Mouse (Mus musculus) embryonic facial prominence, embryonic 14.5 days (tissue): ENCODE data around the gene Smdt1. TPM values are rescaled to one million over a fixed set of nuclear protein-coding genes. Genes with fewer than 3 reads are reported as not detected.
"Not testable (repeated sequence)": the region's sequence is repeated elsewhere in the genome, so short reads cannot be mapped to it uniquely, and the experiment has no call there.

Experiments
- ATAC-seq: fragments of 200-750 bp; cut with Nextera tagmentation; 2 replicates; pipeline ENCODE4 v1.8.0; 2017; ENCODE audit warnings: low read depth, moderate number of reproducible peaks, moderate TSS enrichment
- DNase-seq: peaks from one replicate; pipeline ENCODE4 v3.0.0-alpha.2; 2015; ENCODE audit warnings: low spot score
- H3K27ac ChIP-seq: fragments of 300-500 bp; sonication (generic); replicated peaks from 2 replicates; pipeline ENCODE4 v1.5.1; 2014; ENCODE audit warnings: low read depth, mild to moderate bottlenecking, low read length, moderate library complexity
- H3K27me3 ChIP-seq: fragments of 300-500 bp; sonication (generic); replicated peaks from 2 replicates; pipeline ENCODE4 v1.6.1; 2014; ENCODE audit warnings: low read length; ENCODE audit not compliant: control insufficient read depth, insufficient read depth
- H3K36me3 ChIP-seq: fragments of 300-500 bp; sonication (generic); 2 replicates; pipeline ENCODE4 v1.6.1; 2014; ENCODE audit warnings: low read length, mixed read lengths; ENCODE audit not compliant: control insufficient read depth, insufficient read depth
- H3K4me1 ChIP-seq: fragments of 300-500 bp; sonication (generic); 2 replicates; pipeline ENCODE4 v1.6.1; 2014; ENCODE audit warnings: antibody characterized with exemption, low read length; ENCODE audit not compliant: control insufficient read depth, insufficient read depth
- H3K4me2 ChIP-seq: fragments of 300-500 bp; sonication (generic); 2 replicates; pipeline ENCODE4 v1.6.1; 2014; ENCODE audit warnings: low read depth, mild to moderate bottlenecking, low read length, moderate library complexity, mixed read lengths
- H3K4me3 ChIP-seq: fragments of 300-500 bp; sonication (generic); 2 replicates; pipeline ENCODE4 v1.5.1; 2014; ENCODE audit warnings: low read depth, mild to moderate bottlenecking, low read length
- H3K9ac ChIP-seq: fragments of 300-500 bp; sonication (generic); 2 replicates; pipeline ENCODE4 v1.6.1; 2014; ENCODE audit warnings: low read depth, mild to moderate bottlenecking, low read length, moderate library complexity, mixed read lengths
- H3K9me3 ChIP-seq: fragments of 300-500 bp; sonication (generic); 2 replicates; pipeline ENCODE4 v1.6.1; 2016; ENCODE audit warnings: low read length; ENCODE audit not compliant: control insufficient read depth
- WGBS: fragments of 180-500 bp; shearing (Covaris S2); extraction: QIAGEN DNeasy Blood & Tissue Kit; methylation state at CpG from one replicate; pipeline ENCODE4 v1.1.7; 2014; 5-methylcytosine and 5-hydroxymethylcytosine counted together
- polyA plus RNA-seq: library from polyadenylated mRNA; unstranded; fragments of >200 nt; fragmentation: Nextera tagmentation; extraction: Ambion mirVana; gene quantifications from 2 replicates; pipeline ENCODE4 v1.2.1, GENCODE M21; 2014

The Smdt1 gene
- polyA plus RNA-seq, 1 experiment from 2014 or later = 262 TPM

GRCm38 (mm10) chr15:82379511-82379870 lies 40.7 kb downstream of the Smdt1 start:
- no peaks in the 10 kb centered on the region for H3K36me3 ChIP-seq
- H3K4me1 ChIP-seq = peaks cover 22% of the 10 kb centered on the region
- no peaks in the 10 kb centered on the region for H3K27me3 ChIP-seq
- H3K27ac ChIP-seq = peak overlapping the region; percentile 84
- ATAC-seq (no peak), DNase-seq (no peak)
- WGBS = 23% methylated on average over 7 of the region's 7 CpGs
- no peaks in the 10 kb centered on the region for H3K9me3 ChIP-seq
- peak overlapping the region; percentile 50 for H3K4me3 ChIP-seq
- H3K9ac ChIP-seq = peak overlapping the region; percentile 72
- peak overlapping the region; percentile 69 for H3K4me2 ChIP-seq

GRCm38 (mm10) chr15:82379871-82380713 lies 41.3 kb downstream of the Smdt1 start, which contains the start of gene Cyp2d22:
Gene Cyp2d22, minus strand, starts transcription at chr15:82380260.
- Histone ChIP-seq H3K4me2 (peak within 1 kb of the TSS; percentile 69), H3K27me3 (no peaks in the 10 kb centered on the region), H3K27ac (peak within 1 kb of the TSS; percentile 84), H3K36me3 (no peaks in the 10 kb centered on the region), H3K9me3 (no peaks in the 10 kb centered on the region), H3K4me3 (peak within 1 kb of the TSS; percentile 50), H3K4me1 (peaks cover 22% of the 10 kb centered on the region), H3K9ac (peak within 1 kb of the TSS; percentile 72)
- peak; percentile 82 for ATAC-seq
- DNase-seq = peak; percentile 85
- 2% methylated on average over 17 of the region's 24 CpGs for WGBS

- no peak for ATAC-seq
- Histone ChIP-seq H3K4me3 (peak overlapping the region; percentile 50), H3K27me3 (no peaks in the 10 kb centered on the region), H3K27ac (no peak overlapping the region), H3K4me1 (peaks cover 22% of the 10 kb centered on the region), H3K9ac (peak overlapping the region; percentile 72), H3K4me2 (peak overlapping the region; percentile 69), H3K9me3 (no peaks in the 10 kb centered on the region), H3K36me3 (no peaks in the 10 kb centered on the region)
- WGBS = 30% methylated on average over 7 of the region's 7 CpGs
- no peak for DNase-seq
Measured at GRCm38 (mm10) chr15:82380714-82381062, 41.9 kb downstream of the Smdt1 start.

- Histone ChIP-seq H3K9me3 (no peaks in the 10 kb centered on the region), H3K4me2 (no peak overlapping the region), H3K27me3 (no peaks in the 10 kb centered on the region), H3K27ac (no peak overlapping the region), H3K36me3 (no peaks in the 10 kb centered on the region), H3K4me1 (peaks cover 14% of the 10 kb centered on the region), H3K9ac (no peak overlapping the region), H3K4me3 (no peak overlapping the region)
- no peak for ATAC-seq
- no peak for DNase-seq
- 87% methylated on average over 2 of the region's 2 CpGs for WGBS
Measured at GRCm38 (mm10) chr15:82382441-82382840, 43.7 kb downstream of the Smdt1 start.

GRCm38 (mm10) chr15:82385729-82386128 lies 47.0 kb downstream of the Smdt1 start:
- no peak overlapping the region for H3K4me2 ChIP-seq
- no peaks in the 10 kb centered on the region for H3K27me3 ChIP-seq
- no peaks in the 10 kb centered on the region for H3K9me3 ChIP-seq
- H3K4me1 ChIP-seq = peaks cover 2% of the 10 kb centered on the region; the same call in 1 of the 2 replicates
- no peak overlapping the region for H3K4me3 ChIP-seq
- DNase-seq = no peak
- H3K36me3 ChIP-seq = no peaks in the 10 kb centered on the region
- no peak overlapping the region for H3K27ac ChIP-seq
- 88% methylated on average over 2 of the region's 2 CpGs for WGBS
- no peak overlapping the region for H3K9ac ChIP-seq
- ATAC-seq = no peak

GRCm38 (mm10) chr15:82389916-82390315 lies 51.2 kb downstream of the Smdt1 start:
- H3K4me3 ChIP-seq, DNase-seq, H3K36me3 ChIP-seq, H3K27me3 ChIP-seq, H3K9ac ChIP-seq, H3K27ac ChIP-seq, H3K9me3 ChIP-seq, ATAC-seq, H3K4me1 ChIP-seq, H3K4me2 ChIP-seq: not testable (repeated sequence)
- WGBS = 79% methylated on average over 9 of the region's 10 CpGs

- H3K9ac ChIP-seq, H3K4me3 ChIP-seq, H3K9me3 ChIP-seq, H3K4me2 ChIP-seq, ATAC-seq, H3K4me1 ChIP-seq, H3K27me3 ChIP-seq, H3K27ac ChIP-seq, H3K36me3 ChIP-seq, DNase-seq: not testable (repeated sequence)
- 76% methylated on average over 2 of the region's 2 CpGs for WGBS
Measured at GRCm38 (mm10) chr15:82393922-82394321, 55.2 kb downstream of the Smdt1 start, which contains the start of gene Cyp2d11. Gene Cyp2d11, minus strand, starts transcription at chr15:82394022.

- H3K27ac ChIP-seq, H3K4me3 ChIP-seq, H3K27me3 ChIP-seq, H3K4me2 ChIP-seq, ATAC-seq, H3K9me3 ChIP-seq, H3K9ac ChIP-seq, DNase-seq, H3K4me1 ChIP-seq, H3K36me3 ChIP-seq: not testable (repeated sequence)
- 81% methylated on average over 3 of the region's 3 CpGs for WGBS
Measured at GRCm38 (mm10) chr15:82395955-82396354, 57.2 kb downstream of the Smdt1 start.
